Mouse (Mus musculus) embryonic facial prominence, embryonic 12.5 days (tissue): ENCODE data around the gene Pipox. TPM values are rescaled to one million over a fixed set of nuclear protein-coding genes. Genes with fewer than 3 reads are reported as not detected.

Source experiments
- ATAC-seq: fragments of 200-750 bp; cut with Nextera tagmentation; 2 replicates; pipeline ENCODE4 v1.8.0; 2017; ENCODE audit not compliant: insufficient number of reproducible peaks, insufficient read depth, low FRiP score, low TSS enrichment
- H3K27ac ChIP-seq: fragments of 300-500 bp; sonication (generic); 2 replicates; pipeline ENCODE4 v1.5.1; 2016; ENCODE audit warnings: mild to moderate bottlenecking
- H3K27me3 ChIP-seq: fragments of 300-500 bp; sonication (generic); 2 replicates; pipeline ENCODE4 v1.6.1; 2016; ENCODE audit warnings: mild to moderate bottlenecking, moderate library complexity
- H3K36me3 ChIP-seq: fragments of 300-500 bp; sonication (generic); 2 replicates; pipeline ENCODE4 v1.6.1; 2016; ENCODE audit warnings: mild to moderate bottlenecking
- H3K4me1 ChIP-seq: fragments of 300-500 bp; sonication (generic); 2 replicates; pipeline ENCODE4 v1.6.1; 2016
- H3K4me2 ChIP-seq: fragments of 300-500 bp; sonication (generic); replicated peaks from 2 replicates; pipeline ENCODE4 v1.6.1; 2016; ENCODE audit warnings: mild to moderate bottlenecking, moderate library complexity
- H3K4me3 ChIP-seq: fragments of 300-500 bp; sonication (generic); 2 replicates; pipeline ENCODE4 v1.5.1; 2016; ENCODE audit warnings: mild to moderate bottlenecking
- H3K9ac ChIP-seq: fragments of 300-500 bp; sonication (generic); 2 replicates; pipeline ENCODE4 v1.6.1; 2016; ENCODE audit warnings: mild to moderate bottlenecking, moderate library complexity
- H3K9me3 ChIP-seq: fragments of 300-500 bp; sonication (generic); 2 replicates; pipeline ENCODE4 v1.6.1; 2016; ENCODE audit warnings: mild to moderate bottlenecking, moderate library complexity
- WGBS: fragments of 180-500 bp; shearing (Covaris S2); methylation state at CpG from one replicate; pipeline ENCODE4 v1.1.7; 2016; 5-methylcytosine and 5-hydroxymethylcytosine counted together
- polyA plus RNA-seq: library from polyadenylated mRNA; unstranded; fragments of >200 nt; fragmentation: Nextera tagmentation; extraction: Ambion mirVana; gene quantifications from 2 replicates; pipeline ENCODE4 v1.2.1, GENCODE M21; 2016

The Pipox gene
- 1.7 and 3.2 TPM in 2 replicates for polyA plus RNA-seq

- H3K36me3 ChIP-seq, result no peaks in the 10 kb centered on the region
- H3K27me3 ChIP-seq, result peaks cover 37% of the 10 kb centered on the region
- H3K27ac ChIP-seq, result peak within 1 kb of the TSS; percentile 58
- H3K4me1 ChIP-seq, result peaks cover 34% of the 10 kb centered on the region
- no peaks in the 10 kb centered on the region for H3K9me3 ChIP-seq
- no peak within 1 kb of the TSS for H3K9ac ChIP-seq
- ATAC-seq, result peak; percentile 54; the same call in 1 of the 2 replicates
- H3K4me2 ChIP-seq, result peak within 1 kb of the TSS; percentile 12
- H3K4me3 ChIP-seq, result no peak within 1 kb of the TSS
- WGBS, result 21% methylated on average over 11 of the region's 11 CpGs
These were observed at the start of gene Pipox for GRCm38 (mm10) chr11:77893787-77894718. Pipox (minus strand) TSS chr11:77894096.

GRCm38 (mm10) chr11:77942230-77942629 lies 48.3 kb upstream of the Pipox start:
- H3K4me2 ChIP-seq, result no peak overlapping the region
- H3K9ac ChIP-seq, result no peak overlapping the region

GRCm38 (mm10) chr11:77937649-77938410 lies 43.9 kb upstream of the Pipox start:
- Histone ChIP-seq H3K9ac (no peak overlapping the region), H3K27ac (no peak overlapping the region), H3K4me1 (0 out of 2 replicates have a peak, but pooled peaks cover 5% of the 10 kb centered on the region), H3K9me3 (no peaks in the 10 kb centered on the region), H3K36me3 (no peaks in the 10 kb centered on the region), H3K27me3 (peaks cover 64% of the 10 kb centered on the region), H3K4me3 (no peak overlapping the region), H3K4me2 (no peak overlapping the region)
- ATAC-seq, result no peak
- WGBS, result 12% methylated on average over 4 of the region's 4 CpGs

More at GRCm38 (mm10) chr11:77942230-77942629, 48.3 kb upstream of the Pipox start:
- Histone ChIP-seq H3K9me3 (no peaks in the 10 kb centered on the region), H3K4me3 (no peak overlapping the region), H3K4me1 (0 out of 2 replicates have a peak, but pooled peaks cover 5% of the 10 kb centered on the region), H3K27me3 (peaks cover 30% of the 10 kb centered on the region), H3K27ac (no peak overlapping the region), H3K36me3 (no peaks in the 10 kb centered on the region)
- 25% methylated on average over 5 of the region's 5 CpGs for WGBS
- ATAC-seq, result 0 out of 2 replicates have a peak, but pooled peaks have one; percentile 60

- Histone ChIP-seq H3K9ac (no peak overlapping the region; the same call in 1 of the 2 replicates), H3K9me3 (no peaks in the 10 kb centered on the region), H3K4me1 (peaks cover 5% of the 10 kb centered on the region), H3K4me3 (no peak overlapping the region), H3K27me3 (peaks cover 74% of the 10 kb centered on the region), H3K4me2 (no peak overlapping the region), H3K27ac (no peak overlapping the region), H3K36me3 (no peaks in the 10 kb centered on the region)
- no peak for ATAC-seq
- WGBS, result 7% methylated on average over 8 of the region's 8 CpGs
These were observed 43.0 kb upstream of the Pipox start for GRCm38 (mm10) chr11:77936846-77937245.

- Histone ChIP-seq H3K36me3 (no peaks in the 10 kb centered on the region), H3K27ac (no peak overlapping the region), H3K27me3 (peaks cover 83% of the 10 kb centered on the region), H3K9ac (no peak overlapping the region), H3K4me3 (no peak overlapping the region), H3K9me3 (no peaks in the 10 kb centered on the region), H3K4me1 (peaks cover 16% of the 10 kb centered on the region), H3K4me2 (no peak overlapping the region)
- ATAC-seq, result no peak
- 48% methylated on average over 5 of the region's 5 CpGs for WGBS
These were observed 40.8 kb upstream of the Pipox start for GRCm38 (mm10) chr11:77934568-77935311.

GRCm38 (mm10) chr11:77934111-77934521 lies 40.2 kb upstream of the Pipox start:
- Histone ChIP-seq H3K27me3 (peaks cover 79% of the 10 kb centered on the region), H3K9me3 (no peaks in the 10 kb centered on the region), H3K9ac (no peak overlapping the region), H3K27ac (no peak overlapping the region), H3K4me3 (no peak overlapping the region), H3K4me2 (no peak overlapping the region), H3K4me1 (peaks cover 16% of the 10 kb centered on the region), H3K36me3 (no peaks in the 10 kb centered on the region)
- ATAC-seq, result no peak
- WGBS, result 4% methylated on average over 4 of the region's 4 CpGs

- Histone ChIP-seq H3K9me3 (no peaks in the 10 kb centered on the region), H3K27me3 (peaks cover 84% of the 10 kb centered on the region), H3K4me2 (no peak overlapping the region), H3K27ac (no peak overlapping the region), H3K36me3 (no peaks in the 10 kb centered on the region), H3K9ac (no peak overlapping the region), H3K4me3 (no peak overlapping the region), H3K4me1 (peaks cover 16% of the 10 kb centered on the region)
- no peak for ATAC-seq
- 44% methylated on average over 5 of the region's 5 CpGs for WGBS
These were observed 38.7 kb upstream of the Pipox start for GRCm38 (mm10) chr11:77932576-77932975.

- H3K4me1 ChIP-seq, result peaks cover 16% of the 10 kb centered on the region
- peaks cover 79% of the 10 kb centered on the region for H3K27me3 ChIP-seq
- H3K9ac ChIP-seq, result peak overlapping the region; percentile 39
- no peak for ATAC-seq
- H3K4me2 ChIP-seq, result peak overlapping the region; percentile 98
- 1% methylated on average over 41 of the region's 41 CpGs for WGBS
- no peaks in the 10 kb centered on the region for H3K36me3 ChIP-seq
- no peaks in the 10 kb centered on the region for H3K9me3 ChIP-seq
- H3K27ac ChIP-seq, result no peak overlapping the region
- peak overlapping the region; percentile 48 for H3K4me3 ChIP-seq
These were observed 37.9 kb upstream of the Pipox start for GRCm38 (mm10) chr11:77931541-77932433.

GRCm38 (mm10) chr11:77930751-77931540 lies 37.0 kb upstream of the Pipox start, which contains the start of gene Sez6:
Sez6 (plus strand) TSS chr11:77930800.
- H3K27me3 ChIP-seq, result peaks cover 72% of the 10 kb centered on the region
- under 1% methylated on average over 90 of the region's 94 CpGs for WGBS
- peak within 1 kb of the TSS; percentile 98 for H3K4me2 ChIP-seq
- ATAC-seq, result peak; percentile 52
- H3K9ac ChIP-seq, result peak within 1 kb of the TSS; percentile 39
- no peak within 1 kb of the TSS for H3K27ac ChIP-seq
- no peaks in the 10 kb centered on the region for H3K9me3 ChIP-seq
- H3K4me3 ChIP-seq, result peak within 1 kb of the TSS; percentile 48
- H3K4me1 ChIP-seq, result peaks cover 16% of the 10 kb centered on the region
- H3K36me3 ChIP-seq, result no peaks in the 10 kb centered on the region

- no peaks in the 10 kb centered on the region for H3K36me3 ChIP-seq
- H3K9ac ChIP-seq, result no peak overlapping the region
- H3K9me3 ChIP-seq, result no peaks in the 10 kb centered on the region
- peaks cover 41% of the 10 kb centered on the region for H3K27me3 ChIP-seq
- no peak overlapping the region for H3K27ac ChIP-seq
- no peak overlapping the region for H3K4me3 ChIP-seq
- peaks cover 16% of the 10 kb centered on the region for H3K4me1 ChIP-seq
- no peak overlapping the region for H3K4me2 ChIP-seq
- no peak for ATAC-seq
- 66% methylated on average over 5 of the region's 5 CpGs for WGBS
These were observed 33.9 kb upstream of the Pipox start for GRCm38 (mm10) chr11:77927837-77928236.
